Mouse (Mus musculus) adrenal gland, postnatal 25 days (tissue): Measurements from ENCODE around the gene Dgat2. TPM values are rescaled to one million over a fixed set of nuclear protein-coding genes. Genes with fewer than 3 reads are reported as not detected.

Source experiments
- DNase-seq: peaks from one replicate; pipeline ENCODE4 v3.0.0; 2021; ENCODE audit warnings: mixed read lengths
- total RNA-seq: library from RNA; stranded (reverse); gene quantifications from 2 replicates; pipeline ENCODE4 v1.2.3, GENCODE M21; 2021

The Dgat2 gene
- total RNA-seq, 1 experiment from 2014 or later, result 725 TPM

DNA sequence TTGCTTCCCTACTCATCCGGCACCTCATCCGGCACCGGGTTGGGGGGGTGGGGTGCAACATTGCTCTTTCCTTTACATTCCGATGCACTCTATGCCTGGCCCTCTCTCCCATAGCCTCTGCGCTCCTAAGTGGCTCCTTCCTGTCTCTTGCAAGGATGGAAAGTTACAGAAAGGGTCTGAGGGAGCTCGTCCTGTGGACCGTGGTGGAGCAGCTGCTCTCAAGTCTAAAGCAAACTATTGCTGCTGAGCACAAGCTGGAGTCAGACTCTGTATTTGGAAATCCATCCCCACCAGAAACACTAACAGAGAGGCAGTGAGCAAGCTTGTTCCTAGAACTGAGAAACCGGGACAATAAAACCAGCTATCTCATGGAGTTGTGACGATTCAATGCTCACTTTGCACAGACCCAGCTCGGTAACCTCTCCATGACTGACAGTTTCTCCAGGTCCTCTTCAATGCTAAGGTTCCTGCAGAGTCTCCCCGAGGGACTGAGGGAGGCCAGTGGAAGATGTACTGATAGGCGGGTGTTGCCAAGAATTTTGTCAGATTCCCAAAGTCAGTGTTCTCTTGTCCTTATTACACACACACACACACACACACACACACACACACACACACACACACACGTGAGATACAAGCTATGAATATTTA is 42.6 kb downstream of the Dgat2 start:
- DNase-seq, result no peak

DNA sequence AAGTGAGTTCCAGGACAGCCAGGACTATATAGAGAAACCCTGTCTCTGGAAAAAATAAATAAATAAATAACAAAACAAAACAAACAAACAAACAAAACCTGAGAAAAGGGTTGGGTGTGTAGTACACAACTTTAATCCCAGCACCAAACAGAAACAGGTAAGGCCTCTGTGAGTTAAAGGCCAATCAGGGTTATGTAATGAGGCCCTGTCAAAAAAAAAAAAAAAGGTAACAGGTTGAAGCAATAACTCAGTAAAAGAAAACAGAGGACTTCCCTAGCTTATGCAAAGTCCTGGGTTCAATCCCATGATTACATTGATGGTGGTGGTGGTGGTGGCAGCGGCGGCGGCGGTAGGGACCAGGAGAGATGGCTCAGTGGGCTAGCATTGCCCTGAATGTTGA is 45.0 kb downstream of the Dgat2 start:
- no peak for DNase-seq

DNA sequence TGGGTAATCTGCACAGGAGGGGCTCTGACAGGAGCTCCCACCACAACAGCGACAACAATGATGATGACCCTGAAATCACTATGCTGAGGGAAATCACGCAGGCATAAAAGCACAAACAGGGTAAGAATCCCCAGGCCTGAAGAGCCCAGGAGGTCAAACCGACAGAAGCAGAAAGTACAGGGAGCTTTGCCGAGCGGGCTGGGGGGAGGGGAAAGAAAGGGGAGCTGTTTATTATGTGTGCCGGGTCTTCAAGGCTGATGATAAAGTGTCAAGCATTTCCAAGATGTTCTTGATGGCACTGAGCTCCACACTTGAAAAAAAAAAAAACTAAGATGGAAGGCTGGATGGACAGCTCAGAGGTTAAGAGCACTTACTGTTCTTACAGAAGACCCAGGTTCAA is 45.7 kb downstream of the Dgat2 start:
- no peak for DNase-seq

DNA sequence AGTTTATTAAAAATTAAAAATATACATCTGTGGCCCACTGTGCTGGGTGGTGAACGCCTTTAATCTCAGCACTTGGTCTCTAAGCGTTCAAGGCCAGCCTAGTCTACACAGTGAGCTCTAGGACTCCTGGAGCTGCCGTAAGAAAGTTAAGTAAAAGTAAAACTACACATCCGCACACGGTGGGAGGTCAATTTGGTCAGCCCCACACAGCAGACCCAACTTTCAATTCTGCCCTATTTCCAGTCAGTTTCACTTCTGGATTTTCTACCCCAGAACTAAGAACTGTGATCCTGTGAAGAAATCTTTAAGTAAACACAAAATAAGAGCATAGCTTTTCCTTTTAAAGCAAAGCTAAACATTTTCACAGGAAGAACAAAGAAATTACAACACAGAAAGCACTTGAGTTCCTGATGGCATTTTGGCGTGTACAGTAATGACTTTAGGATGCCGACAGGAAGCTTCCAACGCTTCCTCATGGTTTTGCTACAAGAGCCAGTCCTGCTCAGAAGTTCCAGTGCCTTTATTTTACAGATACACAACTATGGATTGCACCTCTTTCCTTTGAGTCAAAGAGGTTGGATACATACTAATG is 48.6 kb downstream of the Dgat2 start:
- no peak for DNase-seq

DNA sequence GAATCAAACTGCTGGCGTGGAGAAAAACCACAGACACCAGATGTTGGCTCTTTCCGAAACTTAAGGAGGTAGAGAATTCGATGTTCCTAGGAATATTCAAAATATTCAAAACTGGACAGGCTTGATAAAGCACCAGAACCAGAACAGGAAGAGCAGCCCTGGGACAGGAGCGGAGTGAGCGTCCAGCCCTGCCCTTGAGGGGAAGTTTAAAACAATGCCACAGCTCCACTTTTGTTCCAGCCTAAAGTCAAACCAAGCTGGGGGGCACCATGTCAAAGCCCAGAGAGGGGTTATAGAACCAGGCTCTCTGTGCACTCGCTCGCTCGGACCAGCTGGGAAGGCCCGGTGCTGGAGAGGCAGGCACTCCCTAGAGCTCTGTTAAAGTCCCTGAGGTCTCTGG is 49.9 kb downstream of the Dgat2 start:
- DNase-seq, result no peak

DNA sequence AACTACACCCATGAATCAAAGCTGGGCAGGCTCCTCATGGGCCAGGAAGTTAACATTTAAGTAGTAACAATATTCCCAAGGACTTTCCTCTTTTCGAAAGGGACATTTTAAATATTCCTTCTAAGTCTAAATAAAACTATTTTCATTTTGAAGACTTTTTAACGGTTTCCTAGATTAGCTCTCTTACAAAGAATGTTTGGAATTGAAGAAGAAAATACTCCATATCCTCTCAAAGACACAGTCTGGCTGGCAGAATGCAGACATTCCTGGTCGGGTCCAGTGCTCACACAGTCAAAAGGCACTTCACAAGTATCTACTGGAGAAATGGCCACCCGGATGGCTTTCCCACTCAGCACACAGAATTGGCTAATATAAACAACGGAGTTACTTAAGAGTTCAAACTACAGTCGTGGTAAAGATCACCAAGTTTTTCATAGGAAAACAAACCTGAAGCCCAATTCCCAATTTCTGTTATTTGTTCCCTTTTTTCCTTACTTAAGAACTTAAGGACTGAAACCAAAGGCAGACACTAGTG is 50.6 kb downstream of the Dgat2 start:
- DNase-seq, result no peak

DNA sequence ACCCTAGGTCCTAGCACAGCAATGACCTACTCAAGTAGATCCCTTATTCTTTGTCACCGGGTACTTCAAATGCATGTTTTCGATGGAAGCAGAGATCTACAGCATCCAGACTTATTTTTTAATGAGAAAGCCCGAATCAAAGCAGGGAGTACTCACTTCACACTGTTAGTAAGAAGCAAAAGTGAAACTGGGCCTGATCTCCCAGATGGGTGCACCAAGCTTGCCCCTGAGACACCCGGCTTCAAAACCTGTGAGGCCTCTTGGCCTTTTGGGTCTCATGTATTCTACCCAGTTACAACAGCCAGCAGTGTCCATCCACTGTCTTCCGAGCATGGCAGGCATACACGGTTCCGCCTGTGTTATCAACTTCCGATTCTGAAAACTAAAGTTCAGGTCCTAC is 53.6 kb downstream of the Dgat2 start:
- DNase-seq, result no peak

DNA sequence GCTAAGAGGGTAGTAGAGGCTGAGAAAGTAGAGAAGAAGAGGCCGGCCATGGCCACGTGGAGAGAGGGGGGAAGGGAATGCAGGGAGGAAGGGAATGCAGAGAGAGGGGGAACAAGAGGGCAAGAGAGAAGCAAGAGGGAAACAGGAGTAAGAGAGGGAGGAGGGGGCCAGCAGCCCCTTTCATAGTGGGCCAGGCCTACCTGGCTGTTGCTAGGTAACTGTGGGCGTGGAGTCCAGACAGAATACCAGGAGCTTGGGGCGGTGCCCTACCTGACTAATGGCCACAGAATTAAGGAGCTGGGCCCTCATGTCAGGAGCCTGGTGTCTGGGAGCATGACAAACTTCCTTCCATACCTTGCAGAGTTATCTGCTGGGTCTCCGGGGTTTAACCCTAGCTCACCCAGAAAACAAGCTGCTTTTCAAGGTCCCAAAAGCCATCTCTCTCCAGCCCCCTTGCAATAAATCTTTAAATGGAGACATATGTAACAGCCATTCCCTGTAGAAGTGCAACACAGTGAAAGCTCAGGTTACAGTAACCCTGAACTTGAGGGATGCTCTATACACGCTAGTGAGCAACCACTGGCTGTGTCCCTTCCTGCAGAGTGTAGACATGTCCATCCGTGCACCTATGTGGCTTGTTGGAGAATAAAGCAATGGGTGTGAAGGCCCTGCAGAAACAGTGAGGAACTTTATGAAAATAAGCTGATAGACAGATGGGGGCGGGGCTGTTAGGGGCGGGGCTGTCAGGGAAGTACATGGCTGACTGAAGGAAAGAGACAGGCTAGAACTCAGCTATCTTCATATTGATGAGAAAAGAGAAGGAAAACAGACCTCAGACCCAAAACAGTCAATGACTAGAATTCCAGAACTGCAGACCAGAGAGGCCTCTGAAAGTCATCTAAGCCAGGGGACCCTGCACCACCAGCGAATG is 54.2 kb downstream of the Dgat2 start:
- no peak for DNase-seq

DNA sequence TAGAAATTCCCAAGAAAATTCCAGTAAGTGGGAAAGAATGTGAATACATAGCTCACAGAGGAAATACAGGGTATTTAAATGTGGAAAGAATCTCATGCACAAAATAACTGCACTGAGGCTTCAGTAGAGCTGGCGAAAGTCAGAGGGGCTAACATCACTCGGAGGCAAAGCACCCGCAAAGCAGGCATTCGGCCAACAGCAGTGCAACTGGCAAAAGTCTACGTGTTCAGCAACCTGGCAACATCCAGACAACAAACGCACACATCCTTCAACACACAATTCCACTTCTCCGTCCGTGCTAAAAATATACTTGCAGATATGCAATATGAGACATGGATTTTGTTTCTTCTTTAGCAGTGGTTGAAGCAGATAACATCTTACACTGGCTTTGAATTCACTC is 56.5 kb downstream of the Dgat2 start:
- peak; percentile 30 for DNase-seq

DNA sequence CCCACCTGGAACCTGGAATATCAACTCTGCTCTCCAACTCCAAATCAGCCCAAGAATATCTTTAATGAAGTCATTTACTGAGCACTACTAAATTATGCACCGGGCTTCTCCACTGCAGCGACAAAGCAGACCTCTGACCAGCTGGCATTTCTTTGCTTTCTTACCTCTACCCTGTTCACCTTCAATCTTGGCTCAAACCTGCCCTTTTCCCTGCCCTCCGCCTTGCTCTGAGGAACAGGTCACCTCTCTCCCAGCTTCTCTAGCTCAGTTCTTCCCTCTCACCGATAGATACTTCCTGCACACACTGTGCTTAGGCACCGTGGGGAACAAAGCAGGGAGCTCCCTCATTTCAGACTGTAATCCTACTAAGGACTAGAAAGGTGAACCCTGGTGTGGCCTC is 59.9 kb downstream of the Dgat2 start:
- DNase-seq, result no peak

DNA sequence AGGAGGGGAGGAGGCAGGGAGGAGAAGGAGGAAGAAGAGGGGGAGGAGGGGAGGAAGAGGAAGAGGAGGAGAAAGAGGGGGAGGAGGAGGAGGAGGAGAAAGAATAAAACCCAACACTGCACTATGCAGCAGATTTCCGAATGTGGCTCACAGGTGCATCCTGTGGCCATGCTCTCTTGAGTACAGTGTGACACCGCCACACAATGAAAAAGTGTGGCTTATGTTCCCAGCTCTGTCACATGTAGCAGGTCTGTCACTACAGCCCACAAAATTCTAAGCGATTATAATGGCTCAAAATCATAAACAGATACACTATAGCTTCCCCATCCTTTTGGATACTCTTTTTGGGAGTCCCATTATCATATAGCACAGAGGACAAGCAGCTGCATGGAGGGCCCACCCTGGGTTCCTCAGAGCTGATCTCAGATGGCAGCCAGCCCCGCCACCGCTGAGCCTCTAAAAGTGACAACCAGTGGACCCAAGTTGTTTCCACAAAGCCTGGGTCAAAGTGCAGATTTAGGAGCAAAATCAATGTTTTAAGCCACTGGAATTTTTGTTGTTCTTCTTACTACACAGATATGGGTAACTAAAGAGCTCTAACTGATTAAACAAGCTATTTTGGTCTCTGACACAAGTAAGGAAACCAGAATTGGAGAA is 61.5 kb downstream of the Dgat2 start:
- no peak for DNase-seq

DNA sequence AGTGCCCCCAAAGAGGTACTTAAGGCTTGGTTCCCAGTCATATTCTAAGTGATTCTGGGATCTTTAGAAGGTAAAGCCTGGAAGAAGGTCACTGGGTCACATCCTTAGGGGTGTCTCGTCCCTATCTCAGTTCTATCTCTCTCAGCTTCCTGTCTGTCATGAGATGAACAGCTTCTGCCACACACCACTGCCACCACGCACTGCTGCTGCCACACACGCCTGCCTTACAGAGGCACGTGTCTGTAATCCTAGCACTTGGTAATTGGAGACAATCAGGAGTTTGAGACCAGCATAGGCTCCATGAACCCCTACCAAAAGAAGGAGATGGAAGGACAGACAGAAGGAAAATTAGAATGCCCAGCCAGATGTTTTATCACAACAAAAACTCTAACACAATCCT is 62.4 kb downstream of the Dgat2 start:
- DNase-seq, result no peak

DNA sequence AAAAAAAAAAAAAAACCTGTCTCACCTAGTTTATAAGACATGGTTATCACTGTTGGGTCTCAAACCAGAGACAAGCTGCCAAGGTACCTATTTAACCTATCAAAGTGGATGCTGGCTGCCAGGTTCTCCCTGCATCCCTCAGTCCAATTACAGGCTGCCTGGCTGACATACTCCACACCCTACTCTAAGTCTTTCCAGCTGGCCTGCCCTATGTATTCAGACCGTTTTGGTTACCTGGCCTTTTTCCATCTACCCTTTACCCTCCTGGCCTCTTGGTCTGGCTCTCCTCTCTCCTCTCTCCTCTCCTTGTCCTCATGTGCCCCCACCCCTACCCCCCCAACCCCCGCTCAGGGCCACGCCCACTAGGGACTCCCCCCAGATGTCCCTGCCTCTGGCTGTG is 65.7 kb downstream of the Dgat2 start:
- DNase-seq, result no peak

DNA sequence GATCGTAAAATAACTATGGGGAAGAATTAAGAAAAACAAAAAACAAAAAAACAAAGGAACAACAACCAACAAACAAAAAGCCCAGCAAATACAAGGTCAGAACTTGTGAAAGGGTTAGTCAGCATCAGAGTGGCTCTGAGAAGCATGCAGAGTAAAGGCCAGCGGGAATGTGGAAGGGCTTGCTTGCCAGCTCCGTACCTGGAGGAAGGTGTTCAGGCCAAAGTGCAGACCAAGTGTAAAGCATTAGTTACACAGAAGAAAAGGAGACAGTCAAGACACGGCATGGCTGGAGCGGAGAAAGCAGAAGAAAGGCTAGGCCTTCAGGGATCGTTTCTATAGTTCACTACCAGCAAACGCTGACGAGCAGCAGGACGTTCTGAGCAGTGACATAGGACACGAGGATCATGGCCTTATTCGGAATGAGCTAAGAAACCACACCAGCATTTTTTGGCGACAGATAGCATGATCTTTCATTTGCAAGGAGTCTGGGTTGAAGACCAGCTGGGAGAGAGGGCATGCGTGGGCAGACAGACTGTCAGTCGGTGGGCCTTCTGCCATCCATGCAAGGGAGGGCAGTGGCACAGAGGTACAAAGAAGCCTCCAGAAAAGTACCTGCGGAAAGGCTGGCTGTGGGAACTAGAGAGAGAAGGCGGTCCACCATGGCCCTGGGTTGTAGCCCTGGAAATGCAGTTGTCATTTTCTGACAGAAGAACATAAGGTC is 68.4 kb downstream of the Dgat2 start:
- no peak for DNase-seq

DNA sequence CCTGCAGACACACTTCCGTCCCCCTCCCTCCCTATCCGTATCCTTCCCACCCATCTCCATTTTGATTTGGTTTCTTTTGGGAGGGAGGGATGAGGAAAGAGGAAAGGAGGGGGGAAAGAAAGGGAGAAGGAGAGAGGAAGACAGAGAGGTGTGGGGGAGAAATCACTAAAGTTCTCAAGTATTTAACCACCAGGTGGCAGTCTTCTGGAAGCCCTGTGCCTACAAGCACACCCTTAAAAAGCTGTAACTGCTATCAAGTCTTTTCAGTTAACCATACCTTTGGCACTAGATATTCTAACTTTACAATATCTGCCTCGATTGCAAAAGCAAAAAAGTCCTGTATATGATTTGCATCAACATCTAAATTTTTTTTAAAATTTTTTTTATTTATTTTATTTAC is 75.0 kb downstream of the Dgat2 start:
- no peak for DNase-seq

DNA sequence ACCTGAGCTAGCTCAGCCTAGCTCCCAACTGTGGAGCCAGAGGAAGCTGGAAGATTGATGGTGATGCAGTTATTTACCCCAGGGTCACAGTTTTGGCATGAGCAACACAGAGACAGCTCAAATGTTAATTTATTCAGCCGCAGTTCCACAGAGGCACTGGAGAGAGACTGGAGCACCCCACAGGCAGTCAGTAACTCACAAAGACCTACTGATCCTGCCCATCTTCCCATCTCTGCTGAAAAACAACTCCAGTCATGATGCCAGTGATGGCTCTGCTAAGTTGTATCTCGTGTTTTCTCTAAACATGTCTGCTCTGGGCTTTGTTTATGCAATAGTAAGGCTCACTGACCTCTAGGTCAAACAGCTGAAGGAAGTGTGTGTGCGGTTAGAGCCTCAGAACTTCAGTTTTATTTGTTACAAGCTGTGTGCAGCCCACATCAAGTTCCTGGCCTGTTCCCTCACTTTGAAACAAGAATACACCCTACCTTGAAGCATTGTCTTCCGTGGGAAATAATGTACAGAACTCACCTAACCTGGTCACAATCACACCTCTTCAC is 75.7 kb downstream of the Dgat2 start:
- DNase-seq, result no peak

Other genes starting within 250 kb of the Dgat2 start
- gene Uvrag, start 41.6 kb downstream of the Dgat2 start, total RNA-seq, result 36.4 and 36.9 TPM in 2 replicates
- gene Mogat2, start 55.9 kb upstream of the Dgat2 start, total RNA-seq, result 0.79 and 2.3 TPM in 2 replicates
- 6.7 and 8.8 TPM in 2 replicates for gene Map6, start 84.7 kb upstream of the Dgat2 start, total RNA-seq
- gene Serpinh1, start 170.5 kb upstream of the Dgat2 start, total RNA-seq, result 318 and 396 TPM in 2 replicates
- 4.9 and 9.9 TPM in 2 replicates for gene Gdpd5, start 198.7 kb upstream of the Dgat2 start, total RNA-seq